Mouse (Mus musculus) brain, adult 10 weeks (tissue): ENCODE results near the gene Jrkl. TPM values are rescaled to one million over a fixed set of nuclear protein-coding genes. Genes with fewer than 3 reads are reported as not detected.

ENCODE experiments used
- polyA plus RNA-seq: library from polyadenylated mRNA; stranded (reverse); fragments of 350-450 nt; fragmentation: Illumina TruSeq; extraction: RNeasy Lipid Tissue Mini Kit (QIAGEN cat#74804); gene quantifications from one replicate; pipeline ENCODE4 v1.2.3, GENCODE M21; 2015; ENCODE audit warnings: low read depth, low replicate concordance

The Jrkl gene
- polyA plus RNA-seq = 9.7 TPM

GRCm38 (mm10) chr9:13245481-13245880, at the start of gene Jrkl:
Gene Jrkl, minus strand, starts transcription at chr9:13245829.

GRCm38 (mm10) chr9:13246815-13247638, 1.4 kb upstream of the Jrkl start, which contains the start of gene Ccdc82:
Gene Ccdc82, plus strand, starts transcription at chr9:13246955.

Other genes with a start within 250 kb of the Jrkl start
- gene Ccdc82, start 1.1 kb upstream of the Jrkl start, polyA plus RNA-seq = 20.6 TPM
- 3.9 TPM for gene Maml2, start 52.1 kb upstream of the Jrkl start, polyA plus RNA-seq
- gene Gm17571, start 200.9 kb upstream of the Jrkl start, polyA plus RNA-seq = not detected